Mouse (Mus musculus) limb, embryonic 13.5 days (tissue): ENCODE data around the gene Map4k4. TPM values are rescaled to one million over a fixed set of nuclear protein-coding genes. Genes with fewer than 3 reads are reported as not detected.

Source experiments
- ATAC-seq: fragments of 200-750 bp; cut with Nextera tagmentation; 2 replicates; pipeline ENCODE4 v1.8.0; 2017; ENCODE audit warnings: low read depth, moderate number of reproducible peaks, moderate TSS enrichment; ENCODE audit not compliant: low FRiP score
- H3K27ac ChIP-seq: fragments of 300-500 bp; sonication (generic); 2 replicates; pipeline ENCODE4 v1.5.1; 2015; ENCODE audit warnings: inconsistent platforms, mild to moderate bottlenecking, moderate library complexity
- H3K27me3 ChIP-seq: fragments of 300-500 bp; sonication (generic); 2 replicates; pipeline ENCODE4 v1.6.1; 2015; ENCODE audit warnings: mild to moderate bottlenecking, inconsistent platforms
- H3K36me3 ChIP-seq: fragments of 300-500 bp; sonication (generic); 2 replicates; pipeline ENCODE4 v1.6.1; 2015; ENCODE audit warnings: inconsistent platforms, mild to moderate bottlenecking, moderate library complexity
- H3K4me1 ChIP-seq: fragments of 300-500 bp; sonication (generic); 2 replicates; pipeline ENCODE4 v1.6.1; 2015; ENCODE audit warnings: inconsistent platforms
- H3K4me2 ChIP-seq: fragments of 300-500 bp; sonication (generic); replicated peaks from 2 replicates; pipeline ENCODE4 v1.6.1; 2015; ENCODE audit warnings: inconsistent platforms, mild to moderate bottlenecking, moderate library complexity
- H3K4me3 ChIP-seq: fragments of 300-500 bp; sonication (generic); 2 replicates; pipeline ENCODE4 v1.5.1; 2015; ENCODE audit warnings: moderate library complexity, mild to moderate bottlenecking, inconsistent platforms
- H3K9ac ChIP-seq: fragments of 300-500 bp; sonication (generic); 2 replicates; pipeline ENCODE4 v1.6.1; 2015; ENCODE audit warnings: mild to moderate bottlenecking, inconsistent platforms
- H3K9me3 ChIP-seq: fragments of 300-500 bp; sonication (generic); 2 replicates; pipeline ENCODE4 v1.6.1; 2016; ENCODE audit warnings: inconsistent platforms
- WGBS: fragments of 180-500 bp; shearing (Covaris S2); methylation state at CpG from one replicate; pipeline ENCODE4 v1.1.7; 2015; 5-methylcytosine and 5-hydroxymethylcytosine counted together
- polyA plus RNA-seq: library from polyadenylated mRNA; unstranded; fragments of >200 nt; fragmentation: Nextera tagmentation; extraction: Ambion mirVana; gene quantifications from 2 replicates; pipeline ENCODE4 v1.2.1, GENCODE M21; 2015

Map4k4 gene
- polyA plus RNA-seq, 1 experiment from 2014 or later: 49.3 TPM

GRCm38 (mm10) chr1:39975005-39975404 lies 74.3 kb downstream of the Map4k4 start:
- Histone ChIP-seq H3K9ac (no peak overlapping the region), H3K4me3 (no peak overlapping the region), H3K4me1 (peaks cover 5% of the 10 kb centered on the region), H3K9me3 (no peaks in the 10 kb centered on the region), H3K36me3 (peaks cover 65% of the 10 kb centered on the region), H3K27ac (no peak overlapping the region), H3K27me3 (no peaks in the 10 kb centered on the region), H3K4me2 (no peak overlapping the region)
- whole genome bisulfite sequencing: 96% methylated on average over 2 of the region's 2 CpGs
- no peak for ATAC-seq

GRCm38 (mm10) chr1:39976107-39976506 lies 75.4 kb downstream of the Map4k4 start:
- no peak for ATAC-seq
- H3K27ac ChIP-seq: no peak overlapping the region
- H3K9me3 ChIP-seq: no peaks in the 10 kb centered on the region
- H3K36me3 ChIP-seq: peaks cover 74% of the 10 kb centered on the region
- no peak overlapping the region for H3K4me3 ChIP-seq
- H3K4me1 ChIP-seq: peaks cover 3% of the 10 kb centered on the region; the same call in 1 of the 2 replicates
- no peak overlapping the region for H3K9ac ChIP-seq
- 85% methylated on average over 2 of the region's 2 CpGs for WGBS
- no peak overlapping the region for H3K4me2 ChIP-seq
- no peaks in the 10 kb centered on the region for H3K27me3 ChIP-seq

DNA sequence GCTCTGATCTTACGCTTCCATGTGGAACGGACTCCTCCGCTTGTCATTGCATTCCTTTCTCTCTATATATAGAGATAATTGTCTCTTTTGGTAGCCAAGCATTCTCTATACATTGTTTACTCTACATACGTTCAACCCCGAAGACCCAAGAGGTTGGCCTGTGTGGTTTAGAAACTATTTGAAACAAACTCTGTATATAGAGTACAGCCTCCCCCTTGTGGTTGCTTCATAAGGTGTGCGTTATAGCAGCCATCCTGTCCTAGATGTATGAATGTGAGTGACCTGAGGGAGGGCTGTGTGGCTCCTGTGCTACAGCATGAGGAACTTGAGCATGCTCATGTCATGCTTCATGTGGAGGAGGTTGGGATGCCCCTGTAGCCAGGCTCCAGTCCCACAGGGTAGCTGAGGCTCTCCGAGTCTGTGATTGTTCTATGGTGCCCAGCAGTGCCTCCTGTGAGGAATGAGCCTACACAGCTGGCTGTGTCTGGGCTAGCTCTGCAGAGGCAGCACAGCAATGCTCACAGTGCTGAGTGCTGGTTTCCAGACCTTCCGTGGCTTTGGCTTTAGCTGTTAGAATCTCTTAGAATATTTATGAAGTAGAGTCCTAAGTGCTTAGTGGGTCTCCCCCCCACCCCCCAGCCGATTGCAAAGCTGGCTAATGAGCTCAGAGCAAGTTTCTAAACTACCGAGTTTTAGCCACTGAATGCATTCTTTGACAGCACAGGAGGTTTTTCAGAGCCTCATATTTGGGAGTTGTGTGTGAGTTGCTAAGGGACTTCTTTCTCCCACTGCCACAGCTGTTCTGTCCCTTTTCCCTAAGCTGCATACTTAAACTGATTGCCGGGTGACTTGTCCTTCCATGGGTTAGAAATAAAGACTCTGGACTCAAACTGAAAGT lies 76.4 kb downstream of the Map4k4 start:
- no peaks in the 10 kb centered on the region for H3K27me3 ChIP-seq
- H3K4me3 ChIP-seq: no peak overlapping the region
- H3K4me2 ChIP-seq: no peak overlapping the region
- H3K4me1 ChIP-seq: peaks cover 3% of the 10 kb centered on the region; the same call in 1 of the 2 replicates
- H3K9ac ChIP-seq: no peak overlapping the region
- peaks cover 83% of the 10 kb centered on the region for H3K36me3 ChIP-seq
- WGBS: 78% methylated on average over 11 of the region's 11 CpGs
- 0 out of 2 replicates have a peak, but pooled peaks have one; percentile 43 for ATAC-seq
- H3K9me3 ChIP-seq: no peaks in the 10 kb centered on the region
- no peak overlapping the region for H3K27ac ChIP-seq

DNA sequence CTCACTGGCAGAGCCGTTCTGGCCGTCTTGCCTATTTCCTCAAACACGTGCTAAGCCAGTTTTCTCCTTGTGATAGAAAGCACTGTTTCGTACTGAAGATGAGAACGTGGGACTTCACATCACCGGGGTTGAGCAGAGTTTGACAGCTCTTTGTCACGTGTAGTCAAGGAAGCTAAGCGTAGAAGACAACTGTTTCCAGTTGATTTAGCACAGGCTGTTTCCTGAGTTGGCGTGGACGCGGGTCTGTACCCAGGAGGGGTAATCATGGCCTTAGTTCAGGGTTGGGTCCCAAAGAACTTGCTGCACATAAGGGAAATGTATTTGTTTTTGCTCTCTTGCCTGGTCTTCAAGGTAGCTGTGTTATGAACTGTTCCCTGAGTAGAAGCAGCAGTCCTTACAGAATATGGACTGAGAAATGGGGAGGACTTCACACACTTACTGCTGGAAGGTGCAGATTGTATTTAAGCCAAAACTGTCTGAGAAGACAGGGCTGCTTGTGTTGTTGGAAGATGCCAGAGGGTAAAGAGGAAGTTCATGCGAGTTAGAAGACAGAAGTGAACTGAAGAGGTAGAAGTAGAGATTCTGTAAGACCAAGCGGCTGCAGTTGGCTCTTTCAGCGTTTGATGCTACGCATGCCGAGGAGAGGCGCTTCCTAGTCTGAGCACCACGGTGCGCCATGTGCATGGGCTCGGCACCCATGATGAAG lies 78.2 kb downstream of the Map4k4 start:
- Histone ChIP-seq H3K9me3 (no peaks in the 10 kb centered on the region), H3K4me1 (no peaks in the 10 kb centered on the region), H3K4me3 (no peak overlapping the region), H3K36me3 (peaks cover 91% of the 10 kb centered on the region), H3K9ac (no peak overlapping the region), H3K4me2 (no peak overlapping the region), H3K27ac (no peak overlapping the region), H3K27me3 (no peaks in the 10 kb centered on the region)
- WGBS: 92% methylated on average over 20 of the region's 20 CpGs
- ATAC-seq: no peak

GRCm38 (mm10) chr1:39980314-39981290 lies 79.9 kb downstream of the Map4k4 start:
- Histone ChIP-seq H3K4me3 (no peak overlapping the region), H3K27me3 (no peaks in the 10 kb centered on the region), H3K9me3 (no peaks in the 10 kb centered on the region), H3K27ac (no peak overlapping the region), H3K9ac (no peak overlapping the region), H3K36me3 (peaks cover 90% of the 10 kb centered on the region), H3K4me2 (no peak overlapping the region), H3K4me1 (no peaks in the 10 kb centered on the region)
- ATAC-seq: no peak
- 90% methylated on average over 15 of the region's 15 CpGs for WGBS

DNA sequence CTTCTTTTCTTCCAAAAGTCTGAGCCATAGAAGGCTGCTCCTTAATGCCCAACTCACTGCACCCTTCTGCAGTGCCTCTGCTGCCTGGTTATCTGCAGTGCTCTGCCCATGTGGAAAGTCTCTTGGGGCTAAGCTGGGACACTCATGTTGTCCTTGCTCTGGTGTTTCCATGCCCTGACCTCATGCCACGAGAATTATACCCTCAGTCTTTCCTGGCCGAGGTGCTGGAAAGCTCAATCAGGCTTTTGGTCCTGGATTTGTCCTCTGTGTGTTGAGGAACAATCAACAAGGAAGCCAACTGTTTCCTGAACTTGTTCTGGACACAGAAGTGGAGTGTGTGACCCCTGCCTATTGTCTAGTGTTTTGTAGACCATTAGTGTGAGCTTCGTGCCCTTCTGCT lies 81.3 kb downstream of the Map4k4 start:
- 84% methylated on average over 3 of the region's 3 CpGs for WGBS

DNA sequence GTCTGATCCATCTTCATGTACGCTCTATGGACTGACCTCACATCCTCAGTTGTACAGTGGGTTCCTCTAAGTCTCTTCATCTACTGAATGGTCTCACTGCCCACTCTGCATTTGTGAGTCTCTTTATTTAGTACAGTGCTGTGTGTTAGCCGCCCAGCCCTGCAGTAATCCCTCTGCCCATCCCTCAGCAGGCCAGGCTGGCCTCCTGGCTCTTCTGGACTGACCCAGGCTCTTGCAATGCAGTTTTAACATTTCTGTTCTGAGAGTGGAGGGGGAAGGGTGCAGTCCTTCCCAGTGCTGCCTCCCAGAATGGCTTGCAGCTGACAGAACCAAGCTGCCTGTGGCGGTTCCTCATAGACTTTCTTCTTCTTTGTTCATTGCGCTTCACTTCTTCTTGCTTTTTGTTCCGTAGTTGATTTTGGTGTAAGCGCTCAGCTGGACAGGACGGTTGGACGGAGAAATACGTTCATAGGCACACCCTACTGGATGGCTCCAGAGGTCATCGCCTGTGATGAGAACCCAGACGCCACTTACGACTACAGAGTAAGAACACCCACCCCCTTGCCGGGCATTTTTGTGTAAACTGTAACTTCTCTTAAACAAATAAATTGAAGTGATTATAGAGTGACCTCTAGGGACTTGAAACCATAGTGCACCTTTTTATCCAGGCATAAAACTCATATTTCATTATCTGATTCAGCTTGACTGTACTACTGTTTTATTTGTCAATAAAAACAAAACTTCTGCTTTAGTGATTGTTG lies 82.2 kb downstream of the Map4k4 start:
- H3K27me3 ChIP-seq: no peaks in the 10 kb centered on the region
- peaks cover 92% of the 10 kb centered on the region for H3K36me3 ChIP-seq
- ATAC-seq: no peak

More for the DNA sequence above, 81.3 kb downstream of the Map4k4 start:
- Histone ChIP-seq H3K4me1 (no peaks in the 10 kb centered on the region), H3K9ac (no peak overlapping the region), H3K4me3 (no peak overlapping the region), H3K4me2 (no peak overlapping the region), H3K36me3 (peaks cover 92% of the 10 kb centered on the region), H3K27ac (no peak overlapping the region), H3K27me3 (no peaks in the 10 kb centered on the region), H3K9me3 (no peaks in the 10 kb centered on the region)
- ATAC-seq: no peak

DNA sequence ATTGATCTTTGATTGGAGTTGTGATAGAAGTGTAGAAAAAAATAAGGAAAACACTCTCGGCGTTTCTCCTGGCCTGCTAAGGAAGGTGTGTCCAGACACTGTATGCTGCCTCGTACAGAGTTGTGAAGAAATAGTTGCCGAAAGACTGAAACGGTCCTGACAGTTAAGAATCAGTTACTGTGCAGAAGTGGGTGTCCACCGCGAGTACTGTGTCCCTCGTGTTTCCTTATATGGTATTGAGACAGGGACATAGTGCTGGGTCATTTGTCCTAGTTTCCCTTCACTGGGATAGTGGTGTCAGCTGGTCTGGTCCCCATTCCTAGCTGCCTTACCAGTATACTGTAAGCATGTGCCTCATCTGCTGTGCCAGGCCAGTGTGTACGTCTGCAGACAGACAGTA lies 83.6 kb downstream of the Map4k4 start:
- Histone ChIP-seq H3K36me3 (peaks cover 90% of the 10 kb centered on the region), H3K4me3 (no peak overlapping the region), H3K27ac (no peak overlapping the region), H3K9ac (no peak overlapping the region), H3K4me1 (no peaks in the 10 kb centered on the region), H3K27me3 (no peaks in the 10 kb centered on the region), H3K9me3 (no peaks in the 10 kb centered on the region), H3K4me2 (no peak overlapping the region)
- 87% methylated on average over 9 of the region's 9 CpGs for WGBS
- ATAC-seq: no peak

More for the DNA sequence above, 82.2 kb downstream of the Map4k4 start:
- Histone ChIP-seq H3K4me1 (no peaks in the 10 kb centered on the region), H3K4me3 (no peak overlapping the region), H3K9me3 (no peaks in the 10 kb centered on the region), H3K4me2 (no peak overlapping the region), H3K27ac (no peak overlapping the region), H3K9ac (no peak overlapping the region)
- 76% methylated on average over 13 of the region's 13 CpGs for WGBS

GRCm38 (mm10) chr1:39986820-39987219 lies 86.1 kb downstream of the Map4k4 start:
- 87% methylated on average over 9 of the region's 9 CpGs for WGBS
- no peak overlapping the region for H3K9ac ChIP-seq
- ATAC-seq: no peak
- no peaks in the 10 kb centered on the region for H3K27me3 ChIP-seq
- no peak overlapping the region for H3K4me2 ChIP-seq
- no peaks in the 10 kb centered on the region for H3K9me3 ChIP-seq
- no peaks in the 10 kb centered on the region for H3K4me1 ChIP-seq
- no peak overlapping the region for H3K4me3 ChIP-seq
- H3K27ac ChIP-seq: no peak overlapping the region
- peaks cover 88% of the 10 kb centered on the region for H3K36me3 ChIP-seq

DNA sequence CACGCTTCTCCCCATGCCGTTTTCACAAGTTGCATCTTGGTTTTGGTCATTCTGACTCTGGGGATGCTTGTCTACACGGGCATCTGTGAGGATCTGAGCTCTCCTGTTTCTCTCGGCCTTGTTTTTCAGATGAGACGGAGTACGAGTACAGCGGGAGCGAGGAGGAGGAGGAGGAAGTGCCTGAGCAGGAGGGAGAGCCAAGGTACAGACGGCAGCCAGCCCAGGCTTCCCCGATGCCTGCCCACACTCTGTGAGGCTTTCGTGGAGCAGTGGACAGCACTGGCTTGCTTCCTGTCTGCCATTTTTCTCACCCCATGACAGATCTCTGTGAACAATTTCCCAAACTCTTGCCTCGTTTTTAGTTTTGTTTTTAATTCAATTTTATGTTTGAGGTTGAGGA lies 88.1 kb downstream of the Map4k4 start:
- H3K27ac ChIP-seq: no peak overlapping the region
- no peak for ATAC-seq
- 87% methylated on average over 12 of the region's 12 CpGs for WGBS
- H3K4me1 ChIP-seq: no peaks in the 10 kb centered on the region
- no peaks in the 10 kb centered on the region for H3K9me3 ChIP-seq
- H3K9ac ChIP-seq: no peak overlapping the region
- no peaks in the 10 kb centered on the region for H3K27me3 ChIP-seq
- no peak overlapping the region for H3K4me3 ChIP-seq
- H3K4me2 ChIP-seq: no peak overlapping the region
- peaks cover 91% of the 10 kb centered on the region for H3K36me3 ChIP-seq

DNA sequence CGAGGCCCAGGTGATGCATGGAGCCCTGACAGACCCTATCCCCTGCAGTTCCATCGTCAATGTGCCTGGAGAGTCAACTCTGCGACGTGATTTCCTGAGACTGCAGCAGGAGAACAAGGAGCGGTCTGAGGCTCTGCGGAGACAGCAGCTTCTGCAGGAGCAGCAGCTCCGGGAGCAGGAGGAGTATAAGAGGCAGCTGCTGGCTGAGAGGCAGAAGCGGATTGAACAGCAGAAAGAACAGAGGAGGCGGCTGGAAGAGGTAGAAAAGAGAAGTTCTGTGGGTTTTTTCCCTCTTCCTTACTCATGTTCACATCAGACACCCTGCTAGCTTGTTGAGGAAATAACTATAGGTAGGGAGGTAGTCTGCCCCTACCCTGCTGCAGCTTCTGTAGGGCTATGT lies 89.3 kb downstream of the Map4k4 start:
- H3K9ac ChIP-seq: no peak overlapping the region
- 95% methylated on average over 9 of the region's 9 CpGs for WGBS
- peaks cover 93% of the 10 kb centered on the region for H3K36me3 ChIP-seq

More for the DNA sequence above, 89.3 kb downstream of the Map4k4 start:
- Histone ChIP-seq H3K4me2 (no peak overlapping the region), H3K27ac (no peak overlapping the region; the same call in 1 of the 2 replicates), H3K4me3 (no peak overlapping the region), H3K27me3 (no peaks in the 10 kb centered on the region), H3K9me3 (no peaks in the 10 kb centered on the region), H3K4me1 (no peaks in the 10 kb centered on the region)
- ATAC-seq: no peak
